Mouse (Mus musculus): Measurements from ENCODE around the gene Slc25a29.
"Not testable (repeated sequence)": the region's sequence is repeated elsewhere in the genome, so short reads cannot be mapped to it uniquely, and the experiment has no call there.

Slc25a29 gene

GRCm38 (mm10) chr12:108835840-108836409 is at the start of gene Slc25a29, which contains the start of gene Slc25a47:
TSS of gene Slc25a29 (minus strand) at chr12:108835883.
TSS of gene Slc25a47 (plus strand) at chr12:108836046.
- peak; percentile 97 for DNase-seq (ENCODE audit: low spot score in 2 of 2)

- DNase-seq (ENCODE audit: low spot score in 2 of 2), result no peak
Observed at GRCm38 (mm10) chr12:108882776-108883175, 47.1 kb upstream of the Slc25a29 start.

GRCm38 (mm10) chr12:108881192-108881591 is 45.5 kb upstream of the Slc25a29 start:
- no peak for DNase-seq (ENCODE audit: low spot score in 2 of 2)

GRCm38 (mm10) chr12:108880606-108881005 is 44.9 kb upstream of the Slc25a29 start:
- DNase-seq (ENCODE audit: low spot score in 2 of 2), result no peak

- no peak for DNase-seq (ENCODE audit: low spot score in 2 of 2)
Observed at GRCm38 (mm10) chr12:108879138-108879537, 43.5 kb upstream of the Slc25a29 start.

- no peak for DNase-seq (ENCODE audit: low spot score in 2 of 2)
Observed at GRCm38 (mm10) chr12:108873122-108873521, 37.4 kb upstream of the Slc25a29 start.

- DNase-seq (ENCODE audit: low spot score in 2 of 2), result no peak
Observed at GRCm38 (mm10) chr12:108869575-108869974, 33.9 kb upstream of the Slc25a29 start.

GRCm38 (mm10) chr12:108865007-108865494 is 29.4 kb upstream of the Slc25a29 start:
- DNase-seq (ENCODE audit: low spot score in 2 of 2), result no peak

- no peak for DNase-seq (ENCODE audit: low spot score in 2 of 2)
Observed at GRCm38 (mm10) chr12:108858486-108858885, 22.8 kb upstream of the Slc25a29 start.

GRCm38 (mm10) chr12:108857589-108858184 is 22.0 kb upstream of the Slc25a29 start:
- DNase-seq (ENCODE audit: low spot score in 2 of 2), result peak in 1 of 2 experiments; percentile 36

GRCm38 (mm10) chr12:108857109-108857508 is 21.4 kb upstream of the Slc25a29 start:
- no peak for DNase-seq (ENCODE audit: low spot score in 2 of 2)

GRCm38 (mm10) chr12:108856186-108856585 is 20.5 kb upstream of the Slc25a29 start:
- DNase-seq (ENCODE audit: low spot score in 2 of 2), result no peak

GRCm38 (mm10) chr12:108855081-108855480 is 19.4 kb upstream of the Slc25a29 start:
- DNase-seq (ENCODE audit: low spot score in 2 of 2), result no peak

GRCm38 (mm10) chr12:108852822-108853221 is 17.1 kb upstream of the Slc25a29 start:
- DNase-seq (ENCODE audit: low spot score in 2 of 2), result no peak

- DNase-seq (ENCODE audit: low spot score in 2 of 2), result no peak
Observed at GRCm38 (mm10) chr12:108850886-108851285, 15.2 kb upstream of the Slc25a29 start.

GRCm38 (mm10) chr12:108850129-108850528 is 14.4 kb upstream of the Slc25a29 start:
- DNase-seq (ENCODE audit: low spot score in 2 of 2), result no peak

- no peak for DNase-seq (ENCODE audit: low spot score in 2 of 2)
Observed at GRCm38 (mm10) chr12:108849488-108850022, 13.9 kb upstream of the Slc25a29 start.

- DNase-seq (ENCODE audit: low spot score in 2 of 2), result not testable (repeated sequence)
Observed at GRCm38 (mm10) chr12:108848033-108848432, 12.3 kb upstream of the Slc25a29 start.

GRCm38 (mm10) chr12:108842663-108843062 is 7.0 kb upstream of the Slc25a29 start:
- no peak for DNase-seq (ENCODE audit: low spot score in 2 of 2)

- no peak for DNase-seq (ENCODE audit: low spot score in 2 of 2)
Observed at GRCm38 (mm10) chr12:108841181-108841580, 5.5 kb upstream of the Slc25a29 start.

GRCm38 (mm10) chr12:108836722-108837121 is 1.0 kb upstream of the Slc25a29 start:
- DNase-seq (ENCODE audit: low spot score in 2 of 2), result no peak

- DNase-seq (ENCODE audit: low spot score in 2 of 2), result no peak
Observed at GRCm38 (mm10) chr12:108835208-108835839, 359 bp downstream of the Slc25a29 start.

- DNase-seq (ENCODE audit: low spot score in 2 of 2), result no peak
Observed at GRCm38 (mm10) chr12:108834786-108835185, 897 bp downstream of the Slc25a29 start.
